Mouse (Mus musculus) testis, postnatal 10 days (tissue): ENCODE measurements around the gene Tra2a.
A peak's percentile ranks its signal among the peaks of the same experiment; 100 is the strongest.

Experiments used
- DNase-seq: peaks from one replicate; pipeline ENCODE4 v3.0.0; 2021; ENCODE audit warnings: low spot score

Tra2a gene

GRCm38 (mm10) chr6:49233356-49233755, 30.5 kb downstream of the Tra2a start:
- no peak for DNase-seq

- no peak for DNase-seq
Measured at GRCm38 (mm10) chr6:49228126-49228679, 35.6 kb downstream of the Tra2a start.

DNA sequence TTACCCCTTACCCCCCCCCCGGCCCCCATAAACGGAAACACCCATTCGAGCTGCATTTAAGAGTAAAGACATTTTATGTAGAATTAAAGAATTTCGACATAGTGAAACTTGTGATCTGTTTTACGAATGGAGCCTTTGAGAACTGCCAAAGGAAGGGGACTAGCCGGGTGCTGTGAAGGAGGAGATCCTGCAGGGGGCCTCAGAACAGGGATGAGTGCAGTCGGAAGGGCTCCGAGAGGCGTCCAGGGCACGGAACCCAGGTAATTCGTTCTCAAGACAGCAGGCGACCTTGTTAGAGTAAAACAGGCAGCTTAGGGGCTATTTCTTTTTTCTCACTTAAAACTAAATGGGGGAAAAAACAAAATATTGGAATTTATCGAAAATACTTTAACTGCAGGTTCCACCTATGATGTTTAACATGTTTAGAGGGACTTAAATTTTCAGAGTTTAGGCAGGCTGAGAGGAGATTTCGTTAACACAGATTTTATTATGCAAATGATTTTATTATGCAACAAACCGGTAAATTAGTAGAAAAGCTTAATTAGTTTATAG, 36.6 kb downstream of the Tra2a start:
- peak; percentile 56 for DNase-seq

- DNase-seq: no peak
Measured at GRCm38 (mm10) chr6:49225728-49226123, 38.1 kb downstream of the Tra2a start.

DNA sequence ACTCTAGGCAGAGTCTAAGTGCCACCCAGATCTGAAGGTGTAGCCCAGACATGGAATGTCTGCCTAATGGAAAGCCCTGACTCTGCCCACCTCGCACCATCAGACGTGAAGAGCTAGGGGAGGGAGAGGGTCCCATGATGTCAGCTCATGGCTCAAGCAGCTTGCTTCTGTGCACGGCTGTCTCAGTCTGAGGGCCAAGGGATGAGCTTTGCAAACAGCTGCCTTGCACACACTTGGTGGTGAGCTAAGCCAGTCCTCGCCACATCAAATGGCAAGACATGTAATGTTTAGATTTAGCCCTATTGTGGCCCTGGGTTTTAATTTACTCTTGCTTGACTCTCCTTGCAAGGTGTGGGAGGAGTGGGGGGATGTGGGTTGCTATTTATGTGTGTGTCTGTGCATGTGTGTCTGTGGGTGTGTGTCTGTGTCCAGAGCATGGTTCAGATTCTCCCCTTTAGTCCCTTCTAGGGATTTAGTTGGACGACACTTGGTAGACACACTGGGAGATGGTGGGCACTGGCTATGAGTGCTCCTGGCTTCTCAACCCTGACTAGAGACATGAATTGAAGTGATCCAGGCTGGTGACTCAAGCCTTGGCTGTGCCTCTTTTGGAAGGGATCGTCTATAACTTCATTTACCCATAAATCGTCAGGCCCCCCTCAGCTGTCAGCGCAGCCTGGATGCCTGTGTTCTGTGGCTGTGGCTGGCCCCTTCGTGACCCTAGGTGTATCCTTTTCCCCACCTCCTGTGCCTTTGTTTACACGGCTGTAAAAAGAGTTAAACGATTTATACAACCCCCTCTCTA, 38.7 kb downstream of the Tra2a start:
- no peak for DNase-seq

DNA sequence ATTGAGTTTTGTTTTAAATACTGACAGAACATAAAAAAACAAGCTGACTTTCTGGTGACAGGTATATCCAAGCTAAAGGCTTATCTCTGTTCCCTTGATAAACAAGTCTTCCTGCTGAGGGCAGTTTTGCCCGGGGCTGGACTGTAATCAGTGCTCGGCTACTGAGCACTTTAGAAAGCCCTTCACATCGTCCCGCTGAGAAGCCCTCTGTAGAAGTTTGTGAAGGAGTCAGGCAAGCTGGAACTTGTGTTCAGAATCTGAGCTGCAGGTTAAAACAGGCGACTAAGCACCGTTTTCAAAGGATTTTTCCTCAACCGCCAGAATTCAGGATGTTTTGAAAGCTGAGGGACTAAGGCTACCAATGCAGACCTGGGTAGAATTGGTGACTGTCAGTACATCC, 41.9 kb downstream of the Tra2a start:
- no peak for DNase-seq

DNA sequence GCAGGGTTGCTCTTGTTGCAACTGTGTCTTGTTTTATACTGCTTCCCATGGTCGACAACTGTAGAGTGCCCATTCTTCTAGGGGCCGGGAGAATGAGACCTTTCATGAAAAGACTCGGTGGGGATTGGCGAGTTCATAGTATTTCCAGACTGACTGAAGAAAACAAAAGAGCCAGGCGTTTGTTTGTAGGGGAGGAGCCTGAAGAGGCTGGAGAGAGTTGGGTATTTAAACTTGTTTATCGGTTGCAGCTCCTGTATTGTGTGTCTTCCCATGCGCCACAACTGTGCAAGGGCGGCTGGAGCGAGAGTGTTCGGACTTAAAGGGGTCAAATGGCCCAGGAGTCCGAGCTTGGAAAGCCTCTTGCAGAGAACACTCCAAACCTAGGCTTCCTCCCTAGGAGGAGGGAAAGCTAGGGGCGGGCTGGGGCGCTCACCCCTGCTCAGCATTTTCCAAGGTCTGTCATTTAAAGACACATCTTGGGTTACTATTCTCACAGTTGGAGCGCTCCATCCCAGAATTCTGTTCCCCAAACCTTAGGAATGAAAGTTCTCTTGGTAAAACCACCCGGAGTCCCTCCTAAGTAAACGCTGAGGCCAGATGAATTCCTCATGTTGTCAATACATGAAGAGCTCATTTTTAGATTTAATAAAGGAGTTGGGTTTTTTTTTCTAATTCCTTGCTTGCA, 43.8 kb downstream of the Tra2a start:
- DNase-seq: no peak

GRCm38 (mm10) chr6:49219001-49219560, 44.8 kb downstream of the Tra2a start:
- DNase-seq: no peak

DNA sequence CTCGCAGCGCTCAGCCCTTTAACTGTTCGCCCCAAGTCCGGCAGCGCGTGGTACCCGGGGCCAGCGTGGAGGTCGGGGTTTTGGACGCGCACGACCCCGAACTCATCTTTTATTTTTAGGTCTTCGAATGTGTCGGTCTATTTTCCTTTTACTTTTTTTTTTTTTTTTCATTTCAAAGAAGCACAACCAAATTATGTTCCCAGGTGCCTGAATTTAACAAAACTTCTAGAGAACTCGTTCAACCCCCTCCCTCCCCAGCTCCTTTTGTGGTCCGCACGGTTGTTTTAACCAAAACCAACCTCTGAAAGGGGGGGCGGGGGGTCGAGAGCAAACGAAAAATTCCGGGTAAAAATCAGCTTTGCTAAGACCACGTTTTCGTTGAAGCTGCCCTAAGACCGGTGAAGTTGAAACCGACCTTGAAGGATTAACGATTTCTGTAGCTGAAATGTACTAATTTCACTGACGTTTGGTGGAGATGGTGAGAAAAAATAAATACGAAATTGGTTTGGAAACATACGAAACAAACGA, 45.5 kb downstream of the Tra2a start:
- DNase-seq: no peak

DNA sequence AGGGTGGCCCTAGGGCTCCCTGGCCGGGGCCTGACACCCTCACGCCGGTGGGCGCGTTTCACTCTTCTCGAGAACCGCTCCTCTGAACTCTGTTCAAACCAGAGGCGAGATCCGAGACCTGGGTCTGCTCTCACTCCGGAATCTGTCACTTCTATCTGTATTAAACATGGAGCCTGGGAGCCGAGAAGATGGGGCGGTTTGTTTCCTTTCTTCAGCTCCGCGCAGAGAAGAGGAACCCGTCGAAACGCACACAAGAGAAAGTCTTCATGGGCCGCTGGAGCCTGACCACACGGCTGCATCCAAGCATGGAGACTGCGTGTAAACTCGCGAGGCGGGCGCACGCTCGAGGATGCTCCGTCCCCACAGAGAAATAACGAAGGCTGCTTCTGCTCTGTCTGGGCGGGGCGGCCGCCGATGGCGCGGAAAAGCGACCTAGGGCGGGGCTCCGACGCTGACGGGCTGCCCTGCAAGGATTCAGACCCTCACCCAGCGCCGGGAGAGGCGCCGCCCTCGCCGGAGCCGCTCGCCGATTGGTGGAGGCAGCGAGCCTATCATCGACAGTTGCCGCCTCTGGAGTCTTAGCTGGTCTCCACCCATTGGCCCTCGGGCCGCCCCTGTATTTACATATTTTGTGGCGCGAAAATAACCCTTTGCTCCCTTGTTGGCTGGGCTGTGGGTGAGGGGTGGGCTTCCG, 46.1 kb downstream of the Tra2a start:
- DNase-seq: peak; percentile 79

DNA sequence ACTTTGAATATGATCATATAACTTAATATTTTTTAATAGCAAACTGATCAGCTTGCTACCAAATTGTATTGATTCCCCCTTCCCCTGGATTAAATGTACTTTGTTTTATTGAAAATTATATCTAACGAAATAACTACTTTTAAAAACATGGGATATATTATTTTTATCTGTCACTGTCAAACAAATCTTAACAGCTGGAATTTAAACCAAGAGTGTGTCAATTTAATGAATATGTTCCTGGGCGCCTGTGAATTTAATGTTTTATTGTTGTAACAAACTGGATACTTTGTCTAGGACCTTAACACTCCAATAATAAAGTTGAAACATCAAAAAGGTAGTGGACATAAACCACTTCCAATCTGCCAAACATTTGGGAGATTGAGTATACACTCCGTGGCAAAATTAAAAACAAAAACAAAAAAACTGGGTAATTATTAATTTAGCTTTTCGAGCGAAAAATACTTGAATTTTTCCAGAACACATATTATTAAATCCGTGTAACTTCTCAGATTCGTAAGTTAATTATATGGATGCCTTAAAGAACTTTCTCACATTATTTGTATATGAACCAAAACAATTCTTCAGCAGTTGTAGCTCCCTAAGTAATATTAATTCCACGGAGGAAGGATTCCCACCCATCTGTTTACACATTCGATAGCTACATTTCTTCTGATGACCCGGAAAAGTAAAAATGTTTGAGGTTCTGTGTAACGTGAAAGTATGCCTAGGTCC, 46.9 kb downstream of the Tra2a start:
- DNase-seq: no peak

- DNase-seq: no peak
Measured at GRCm38 (mm10) chr6:49215748-49216585, 47.9 kb downstream of the Tra2a start.

DNA sequence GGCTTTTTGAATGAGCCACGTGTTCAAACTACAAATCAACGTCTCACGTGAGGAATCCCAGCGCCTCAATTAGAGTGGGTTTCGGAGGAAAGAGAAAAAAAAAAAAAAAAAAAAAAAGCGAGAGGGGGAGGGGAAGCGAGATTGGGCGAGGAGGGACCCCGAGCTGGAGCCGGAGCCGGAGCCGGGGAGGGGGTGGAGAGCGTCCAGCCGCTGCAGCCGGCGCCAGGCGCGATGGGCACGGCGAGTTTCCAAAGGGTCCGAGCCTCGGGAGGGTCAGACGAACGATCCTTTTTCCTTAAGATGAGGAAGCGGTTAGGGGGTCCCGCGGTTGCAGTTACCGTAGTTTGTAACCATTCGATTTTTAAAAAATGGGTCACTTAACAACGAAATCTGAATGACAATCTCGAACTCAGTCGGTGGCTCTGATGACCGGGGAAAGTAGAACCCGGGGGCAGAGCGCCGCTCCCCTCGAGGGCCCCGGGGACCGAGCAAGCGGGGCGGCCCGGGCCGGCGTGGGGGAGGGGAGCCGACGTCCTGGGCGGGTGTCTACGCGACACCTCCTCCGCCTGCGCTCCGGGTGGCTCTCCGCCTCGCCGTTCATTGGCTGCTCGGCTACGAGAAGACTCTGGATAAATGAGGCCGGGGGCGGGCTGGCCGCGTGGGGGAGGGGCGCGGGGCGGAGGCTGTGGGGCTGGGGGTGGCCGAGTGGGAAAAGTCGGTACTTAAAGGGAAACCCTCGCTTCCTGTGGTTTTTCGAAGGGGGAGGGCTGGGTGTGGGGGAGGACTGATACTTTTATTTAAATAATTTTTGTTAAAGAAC, 48.7 kb downstream of the Tra2a start, which contains the start of gene Igf2bp3:
Gene Igf2bp3, minus strand, starts transcription at position 30 of the 820 bp plus-strand sequence.
- peak; percentile 77 for DNase-seq

DNA sequence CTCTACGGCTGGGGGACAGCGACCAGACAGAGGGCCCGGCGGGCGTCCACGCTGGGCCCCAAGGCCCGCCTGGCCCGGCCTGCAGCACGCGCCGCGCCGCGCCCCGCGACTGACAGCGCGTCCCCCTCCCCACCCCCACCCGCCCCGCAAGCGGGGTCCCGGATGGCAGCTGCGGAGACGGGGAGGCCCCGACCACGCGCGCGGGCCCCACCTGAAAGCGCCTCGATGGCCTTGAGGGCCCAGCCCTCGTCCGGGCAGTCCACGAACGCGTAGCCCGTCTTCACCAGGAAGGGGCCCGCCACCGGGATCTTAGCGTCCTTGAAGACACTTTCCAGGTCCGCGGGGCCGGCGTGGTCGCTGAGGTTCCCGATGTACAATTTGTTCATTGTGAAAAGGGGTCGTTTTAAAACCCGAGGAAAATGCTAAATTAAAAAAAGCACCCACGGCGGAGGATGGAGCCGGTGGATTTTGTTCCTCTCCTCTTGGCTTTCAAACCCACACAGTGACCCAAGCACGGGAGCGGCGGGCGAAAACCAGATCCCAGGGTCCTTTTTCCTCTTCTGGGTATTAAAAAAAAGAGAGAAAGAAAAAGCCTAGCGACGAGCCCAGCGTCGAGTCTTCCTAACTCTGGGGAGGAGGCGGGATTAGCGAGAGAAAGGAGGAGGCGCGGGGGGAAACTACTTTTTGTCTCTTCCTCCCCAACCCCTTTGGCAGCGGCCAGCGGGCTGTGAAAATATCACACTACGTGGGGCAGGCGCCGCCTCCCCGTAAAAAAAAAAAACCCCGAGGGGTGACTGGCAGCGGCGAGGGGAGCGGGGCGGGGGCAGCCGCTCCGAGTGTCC, 49.5 kb downstream of the Tra2a start:
- peak; percentile 59 for DNase-seq

- peak; percentile 56 for DNase-seq
Measured at GRCm38 (mm10) chr6:49213581-49214085, 50.2 kb downstream of the Tra2a start.

- DNase-seq: no peak
Measured at GRCm38 (mm10) chr6:49212931-49213580, 50.8 kb downstream of the Tra2a start.

DNA sequence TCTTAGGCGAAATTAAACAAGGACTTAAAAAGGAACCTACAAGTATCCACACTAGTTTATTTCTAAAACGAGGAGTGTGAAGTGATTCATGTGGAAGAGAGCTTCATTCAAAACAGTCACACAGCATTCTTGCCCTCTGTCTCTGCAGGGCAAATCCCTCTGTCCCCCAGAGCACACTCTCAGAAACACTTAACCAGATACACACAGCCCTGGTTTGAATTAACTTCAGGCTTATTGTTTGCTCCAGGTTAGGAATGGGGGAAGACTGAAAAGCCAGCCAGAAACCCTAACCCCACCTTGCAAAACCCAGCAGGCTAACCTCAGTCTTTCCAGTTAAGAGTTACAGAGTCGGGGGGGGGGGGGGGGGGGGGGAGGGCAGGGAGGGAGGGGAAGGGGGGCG, 51.7 kb downstream of the Tra2a start:
- DNase-seq: no peak
